ENCODE assay signal across 15 mouse cellular contexts in genomic region chr4:135722540-135723290, GRCm38 (mm10). TPM values are rescaled to one million over a fixed set of nuclear protein-coding genes. Genes with fewer than 3 reads are reported as not detected.
DNase-seq lines count a peak whose midpoint lies in the region; ATAC-seq and TF ChIP-seq lines count a peak whose summit lies in the region.
"Had no signal": no experiment of that assay in that cellular context is flagged by ENCODE, and none has a peak within 500 bp of the region (broad histone marks: within the 10 kb centered on the region; RNA-seq: fewer than 3 reads in every experiment).

No protein-coding gene starts in this region.

- H3K27ac ChIP-seq in hindbrain, postnatal 0 days, result no peak overlapping the region
- no peak overlapping the region for H3K27ac ChIP-seq in hindbrain, embryonic 12.5 days
- no peak overlapping the region for H3K27ac ChIP-seq in lung, postnatal 0 days (ENCODE audit: low read length)
- no peak overlapping the region for H3K27ac ChIP-seq in cerebellum, adult 2 months (ENCODE audit: insufficient read depth, low read length)
- H3K27ac ChIP-seq: hindbrain, embryonic 10.5 days had no signal

- no peak overlapping the region for H3K4me2 ChIP-seq in hindbrain, postnatal 0 days (ENCODE audit: low read depth, low read length)
- H3K4me2 ChIP-seq in hindbrain, embryonic 12.5 days (replicated peaks), result no peak overlapping the region
- no peak overlapping the region for H3K4me2 ChIP-seq in lung, postnatal 0 days (replicated peaks; ENCODE audit: low read depth, low read length)

- DNase-seq in hindbrain, postnatal 0 days (ENCODE audit: low spot score), result peak; percentile 16
- peak; percentile 19 for DNase-seq in lung, postnatal 0 days (ENCODE audit: low spot score)
- DNase-seq in lung, postnatal 25 days (ENCODE audit: low spot score), result no peak
- peak; percentile 73 for DNase-seq in ES-CJ7 (ENCODE audit: low read depth, low spot score)
- no peak for DNase-seq in cerebellum, adult 2 months
- DNase-seq: adrenal gland, postnatal 25 days; cerebellum, adult 11-12 months; kidney, postnatal 14 days; left cerebral cortex, postnatal 4 days; lung, postnatal 10 days; right cerebral cortex, postnatal 4 days had no signal

- no peak overlapping the region for H3K4me3 ChIP-seq in hindbrain, postnatal 0 days (ENCODE audit: low read length)
- no peak overlapping the region for H3K4me3 ChIP-seq in hindbrain, embryonic 12.5 days
- H3K4me3 ChIP-seq in lung, postnatal 0 days (ENCODE audit: low read depth, low read length), result no peak overlapping the region
- H3K4me3 ChIP-seq in cerebellum, adult 2 months (replicated peaks; ENCODE audit: insufficient read depth, low read depth, low read length), result no peak overlapping the region
- H3K4me3 ChIP-seq: hindbrain, embryonic 10.5 days had no signal

- H3K9ac ChIP-seq in hindbrain, postnatal 0 days (replicated peaks; ENCODE audit: low read length), result no peak overlapping the region
- no peak overlapping the region for H3K9ac ChIP-seq in hindbrain, embryonic 12.5 days
- no peak overlapping the region for H3K9ac ChIP-seq in lung, postnatal 0 days (replicated peaks; ENCODE audit: low read depth)

- H3K9me3 ChIP-seq in hindbrain, postnatal 0 days (ENCODE audit: low read length), result no peaks in the 10 kb centered on the region
- H3K9me3 ChIP-seq in hindbrain, embryonic 12.5 days (replicated peaks), result 0 out of 2 replicates have a peak, but pooled peaks cover 4% of the 10 kb centered on the region
- H3K9me3 ChIP-seq in lung, postnatal 0 days (ENCODE audit: low read length), result no peaks in the 10 kb centered on the region

- no peak for TF ChIP-seq POLR2A in cerebellum, adult 2 months (IDR thresholded peaks at IDR 0.05; ENCODE audit: borderline replicate concordance, insufficient read depth, low read length)

- WGBS in hindbrain, postnatal 0 days, result 80% methylated on average over 17 of the region's 17 CpGs
- 81% methylated on average over 17 of the region's 17 CpGs for WGBS in hindbrain, embryonic 12.5 days
- WGBS in lung, postnatal 0 days, result 60% methylated on average over 17 of the region's 17 CpGs
- 64% methylated on average over 17 of the region's 17 CpGs for WGBS in cerebellum, adult 2 months

- ATAC-seq in hindbrain, postnatal 0 days, result no peak
- no peak for ATAC-seq in hindbrain, embryonic 12.5 days (ENCODE audit: low FRiP score)
- ATAC-seq in lung, postnatal 0 days, result no peak
- ATAC-seq in megakaryocyte-erythroid progenitor cell, adult 5-6 weeks (replicated peaks; ENCODE audit: low FRiP score, low TSS enrichment, poor library complexity, severe bottlenecking), result 0 out of 2 replicates have a peak, but pooled peaks have one; percentile 9

- H3K36me3 ChIP-seq in hindbrain, postnatal 0 days (ENCODE audit: insufficient read depth, low read length), result no peaks in the 10 kb centered on the region
- no peaks in the 10 kb centered on the region for H3K36me3 ChIP-seq in hindbrain, embryonic 12.5 days
- no peaks in the 10 kb centered on the region for H3K36me3 ChIP-seq in lung, postnatal 0 days (ENCODE audit: insufficient read depth, low read length)
- H3K36me3 ChIP-seq: hindbrain, embryonic 10.5 days had no signal

- TF ChIP-seq CTCF in hindbrain, postnatal 0 days (IDR thresholded peaks at IDR 0.05; ENCODE audit: low read depth), result peak; percentile 20; the same call in 1 of the 2 replicates
- peak; percentile 44 for TF ChIP-seq CTCF in lung, postnatal 0 days (IDR thresholded peaks at IDR 0.05)
- TF ChIP-seq CTCF in cerebellum, adult 2 months (IDR thresholded peaks at IDR 0.05; ENCODE audit: borderline replicate concordance, insufficient read depth, low read depth, low read length), result no peak

- H3K4me1 ChIP-seq in hindbrain, postnatal 0 days (ENCODE audit: insufficient read depth, low read length), result no peaks in the 10 kb centered on the region
- H3K4me1 ChIP-seq in hindbrain, embryonic 12.5 days, result no peaks in the 10 kb centered on the region
- H3K4me1 ChIP-seq in lung, postnatal 0 days (ENCODE audit: insufficient read depth, low read depth, low read length), result no peaks in the 10 kb centered on the region
- peaks cover 8% of the 10 kb centered on the region for H3K4me1 ChIP-seq in cerebellum, adult 2 months (ENCODE audit: control insufficient read depth, insufficient read depth, low read length)

- TF ChIP-seq EP300 in lung, postnatal 0 days (IDR thresholded peaks at IDR 0.05), result no peak

- H3K27me3 ChIP-seq in hindbrain, postnatal 0 days (ENCODE audit: insufficient read depth, low read length), result no peaks in the 10 kb centered on the region
- no peaks in the 10 kb centered on the region for H3K27me3 ChIP-seq in hindbrain, embryonic 12.5 days
- no peaks in the 10 kb centered on the region for H3K27me3 ChIP-seq in lung, postnatal 0 days (replicated peaks; ENCODE audit: insufficient read depth, low read length)
- H3K27me3 ChIP-seq in cerebellum, adult 2 months (ENCODE audit: control insufficient read depth, insufficient read depth, low read length), result no peaks in the 10 kb centered on the region

RNA-seq across cellular contexts. Expression of gene Il22ra1, which starts 5.3 kb away (rescaled TPM):
- 0.84 TPM in 1 of 2 replicates, not detected in the other for total RNA-seq in hindbrain, postnatal 0 days (2014; rRNA removed)
- not detected in 2 replicates for polyA plus RNA-seq in hindbrain, postnatal 0 days (2015; fragmentation: Nextera tagmentation; extraction: Ambion mirVana)
- polyA plus RNA-seq in hindbrain, embryonic 12.5 days (2016; fragmentation: Nextera tagmentation; extraction: Ambion mirVana), result not detected in 2 replicates
- not detected in 2 replicates for polyA plus RNA-seq in lung, postnatal 0 days (2015; fragmentation: Nextera tagmentation; extraction: Ambion mirVana)
- total RNA-seq in megakaryocyte-erythroid progenitor cell, adult 5-6 weeks (2014; fragmentation: Nextera tagmentation), result not detected in 2 replicates
- not detected in 2 replicates for total RNA-seq in megakaryocyte-erythroid progenitor cell, adult 5-6 weeks (2017)
- 0.03 TPM in 1 of 2 replicates, not detected in the other for polyA plus RNA-seq in cerebellum, adult 2 months (2012; rRNA removed)
- polyA plus RNA-seq: embryonic facial prominence, embryonic 11.5 days; hindbrain, embryonic 10.5 days had no signal

RNA-seq across cellular contexts. Expression of gene Ifnlr1, which starts 36.6 kb away (rescaled TPM):
- 0.22 and 0.58 TPM in 2 replicates for total RNA-seq in hindbrain, postnatal 0 days (2014; rRNA removed)
- 0.11 and 0.23 TPM in 2 replicates for polyA plus RNA-seq in hindbrain, postnatal 0 days (2015; fragmentation: Nextera tagmentation; extraction: Ambion mirVana)
- 0.42 and 0.65 TPM in 2 replicates for polyA plus RNA-seq in hindbrain, embryonic 12.5 days (2016; fragmentation: Nextera tagmentation; extraction: Ambion mirVana)
- 2.7 and 3.7 TPM in 2 replicates for polyA plus RNA-seq in lung, postnatal 0 days (2015; fragmentation: Nextera tagmentation; extraction: Ambion mirVana)
- 0.28 and 1.6 TPM in 2 replicates for total RNA-seq in megakaryocyte-erythroid progenitor cell, adult 5-6 weeks (2014; fragmentation: Nextera tagmentation)
- 0.15 and 0.28 TPM in 2 replicates for total RNA-seq in megakaryocyte-erythroid progenitor cell, adult 5-6 weeks (2017)
- 0.49 and 0.52 TPM in 2 replicates for polyA plus RNA-seq in cerebellum, adult 2 months (2012; rRNA removed)

RNA-seq across cellular contexts. Expression of gene Myom3, which starts 36.8 kb away (rescaled TPM):
- total RNA-seq in hindbrain, postnatal 0 days (2014; rRNA removed), result 0.58 and 2.0 TPM in 2 replicates
- 1.4 and 1.6 TPM in 2 replicates for polyA plus RNA-seq in hindbrain, postnatal 0 days (2015; fragmentation: Nextera tagmentation; extraction: Ambion mirVana)
- polyA plus RNA-seq in hindbrain, embryonic 12.5 days (2016; fragmentation: Nextera tagmentation; extraction: Ambion mirVana), result 0.35 and 1.5 TPM in 2 replicates
- polyA plus RNA-seq in lung, postnatal 0 days (2015; fragmentation: Nextera tagmentation; extraction: Ambion mirVana), result 3.0 and 3.3 TPM in 2 replicates
- total RNA-seq in megakaryocyte-erythroid progenitor cell, adult 5-6 weeks (2014; fragmentation: Nextera tagmentation), result not detected in 2 replicates
- total RNA-seq in megakaryocyte-erythroid progenitor cell, adult 5-6 weeks (2017), result not detected in 2 replicates
- 0.17 and 0.26 TPM in 2 replicates for polyA plus RNA-seq in cerebellum, adult 2 months (2012; rRNA removed)
- polyA plus RNA-seq: hindbrain, embryonic 10.5 days had no signal

Comparison
In these comparisons a context has a peak if more than half of its experiments do, and no peak if none do; other contexts are left out.
1. DNase-seq: peak in hindbrain, postnatal 0 days (single experiment), lung, postnatal 0 days (single experiment) and ES-CJ7 (single experiment); none in lung, postnatal 25 days (single experiment) and cerebellum, adult 2 months (0 of 2).